Mouse (Mus musculus): ENCODE data around the gene Tmod4.
"Not testable (repeated sequence)": the region's sequence is repeated elsewhere in the genome, so short reads cannot be mapped to it uniquely, and the experiment has no call there.

Gene Tmod4

DNA sequence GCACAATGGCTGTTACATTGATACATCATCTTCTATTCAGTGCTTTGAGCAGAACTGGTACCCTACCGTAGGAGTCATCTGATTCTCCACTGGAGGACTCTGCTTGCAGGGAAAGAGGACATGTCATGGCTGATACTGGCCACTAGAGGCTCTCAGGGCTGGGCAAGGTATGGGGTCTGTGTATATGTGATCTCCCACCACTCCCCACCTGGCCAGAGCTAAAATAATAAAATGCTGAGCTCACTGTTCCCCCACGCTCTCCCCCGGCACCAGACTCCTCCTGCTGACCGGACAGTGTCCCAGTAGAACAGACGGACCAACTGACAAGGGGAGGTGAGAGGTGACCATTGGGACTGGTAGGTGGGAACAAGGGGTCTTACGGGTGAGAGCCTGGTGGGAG, at the start of gene Tmod4:
TSS of gene Tmod4 (plus strand) at position 231 of the 400 bp plus-strand sequence.
- in situ Hi-C loops (cut with MboI; ENCODE audit: low sequenced_read_pairs), result no loop called here

- in situ Hi-C loops (cut with MboI; ENCODE audit: low sequenced_read_pairs), result no loop called here
These were observed 36.2 kb upstream of the Tmod4 start for GRCm38 (mm10) chr3:95088071-95088470.

DNA sequence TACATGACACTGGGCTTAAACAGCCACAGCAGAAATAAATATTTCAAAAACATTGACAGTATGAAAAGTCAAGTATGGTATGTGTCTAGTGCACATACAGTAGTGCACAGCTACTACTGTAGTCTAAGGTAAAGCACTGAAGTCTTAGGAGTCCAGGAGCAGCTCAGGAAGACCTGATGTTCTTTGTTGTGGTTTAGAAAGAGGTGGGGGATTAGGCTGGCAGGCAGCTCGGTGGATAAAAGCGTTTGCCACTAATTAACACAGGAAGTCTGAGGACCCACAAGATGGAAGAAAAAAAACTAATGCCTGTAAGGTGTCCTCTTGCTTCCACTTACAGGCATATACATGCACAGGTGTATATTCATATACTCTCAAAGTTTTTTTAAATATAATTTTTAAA, 23.4 kb upstream of the Tmod4 start:
- in situ Hi-C loops (cut with MboI; ENCODE audit: low sequenced_read_pairs), result no loop called here

DNA sequence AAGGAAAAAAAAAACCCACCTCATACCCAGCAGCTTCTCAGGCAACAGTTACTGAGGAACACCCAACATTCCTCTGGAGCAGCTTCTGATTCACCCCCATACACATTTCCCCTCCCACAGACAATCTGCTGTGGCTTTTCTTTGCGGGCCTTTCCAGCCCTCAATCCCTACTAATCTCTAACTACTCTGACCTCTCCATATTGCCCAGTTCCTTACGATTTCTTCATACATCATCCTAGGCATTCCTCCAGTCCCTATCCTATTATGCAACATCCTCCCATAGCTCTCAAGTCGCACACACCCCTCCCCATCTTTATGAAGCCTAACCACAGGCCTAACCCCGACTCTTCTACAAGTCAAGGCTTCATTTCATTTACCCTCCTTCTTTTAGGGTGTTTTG, 19.2 kb upstream of the Tmod4 start:
- in situ Hi-C loops (cut with MboI; ENCODE audit: low sequenced_read_pairs), result no loop called here

DNA sequence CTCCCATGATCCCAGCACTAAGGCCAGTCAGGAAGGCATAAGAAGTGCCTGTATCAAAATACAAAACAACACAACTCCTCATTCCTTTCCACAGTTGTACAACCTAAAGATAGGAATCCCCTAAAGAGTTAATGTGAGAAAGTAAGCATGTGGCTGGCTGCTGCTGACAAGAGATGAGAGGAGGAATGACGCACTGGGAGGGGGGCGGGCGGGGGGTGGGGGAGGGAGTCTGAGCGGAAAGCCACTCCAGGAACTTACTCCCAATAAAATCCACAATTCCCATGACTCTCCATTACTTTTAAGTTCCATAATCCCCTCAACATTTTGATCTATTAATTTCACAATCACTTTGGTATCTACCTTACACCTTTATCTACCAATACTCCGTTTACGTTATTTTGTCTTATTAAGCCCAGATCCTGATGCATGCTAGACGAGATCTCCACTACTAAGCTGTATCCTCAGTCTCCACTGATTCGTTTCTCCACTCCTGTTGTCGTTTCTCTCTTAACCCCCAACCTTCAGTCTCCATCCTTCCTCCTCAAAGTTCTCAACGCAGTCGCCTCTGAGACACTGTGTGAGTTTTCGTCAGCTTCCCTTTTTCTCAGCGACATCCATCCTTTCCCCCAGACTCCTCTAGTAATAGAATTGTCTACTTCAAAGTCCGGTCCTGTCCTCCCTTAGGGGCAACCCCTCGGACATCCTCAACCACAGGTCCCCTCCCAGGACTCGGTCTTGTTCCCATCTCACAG, 18.5 kb upstream of the Tmod4 start:
- in situ Hi-C loops (cut with MboI; ENCODE audit: low sequenced_read_pairs), result no loop called here

- in situ Hi-C loops (cut with MboI; ENCODE audit: low sequenced_read_pairs), result no loop called here
These were observed 17.7 kb upstream of the Tmod4 start, which contains the start of gene Pip5k1a for GRCm38 (mm10) chr3:95106338-95107117. Gene Pip5k1a, minus strand, starts transcription at chr3:95106930.

DNA sequence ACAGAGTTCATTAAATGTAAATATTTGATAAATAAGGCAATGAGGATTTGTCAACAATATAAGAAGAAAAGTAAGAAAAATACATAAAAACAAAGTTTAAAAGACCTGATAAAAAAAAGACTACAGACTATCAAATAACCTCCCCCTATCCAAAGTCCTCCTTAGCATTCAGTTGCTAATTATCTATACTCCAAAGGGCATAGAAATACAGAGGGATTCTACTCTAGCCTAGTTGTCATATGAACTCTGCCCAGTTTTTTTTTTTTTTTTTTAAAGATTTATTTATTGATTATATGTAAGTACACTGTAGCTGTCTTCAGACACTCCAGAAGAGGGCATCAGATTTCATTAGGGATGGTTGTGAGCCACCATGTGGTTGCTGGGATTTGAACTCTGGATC, 17.0 kb upstream of the Tmod4 start:
- in situ Hi-C loops (cut with MboI; ENCODE audit: low sequenced_read_pairs), result not testable (repeated sequence)

- in situ Hi-C loops (cut with MboI; ENCODE audit: low sequenced_read_pairs), result no loop called here
These were observed 16.4 kb upstream of the Tmod4 start for GRCm38 (mm10) chr3:95107898-95108297.

DNA sequence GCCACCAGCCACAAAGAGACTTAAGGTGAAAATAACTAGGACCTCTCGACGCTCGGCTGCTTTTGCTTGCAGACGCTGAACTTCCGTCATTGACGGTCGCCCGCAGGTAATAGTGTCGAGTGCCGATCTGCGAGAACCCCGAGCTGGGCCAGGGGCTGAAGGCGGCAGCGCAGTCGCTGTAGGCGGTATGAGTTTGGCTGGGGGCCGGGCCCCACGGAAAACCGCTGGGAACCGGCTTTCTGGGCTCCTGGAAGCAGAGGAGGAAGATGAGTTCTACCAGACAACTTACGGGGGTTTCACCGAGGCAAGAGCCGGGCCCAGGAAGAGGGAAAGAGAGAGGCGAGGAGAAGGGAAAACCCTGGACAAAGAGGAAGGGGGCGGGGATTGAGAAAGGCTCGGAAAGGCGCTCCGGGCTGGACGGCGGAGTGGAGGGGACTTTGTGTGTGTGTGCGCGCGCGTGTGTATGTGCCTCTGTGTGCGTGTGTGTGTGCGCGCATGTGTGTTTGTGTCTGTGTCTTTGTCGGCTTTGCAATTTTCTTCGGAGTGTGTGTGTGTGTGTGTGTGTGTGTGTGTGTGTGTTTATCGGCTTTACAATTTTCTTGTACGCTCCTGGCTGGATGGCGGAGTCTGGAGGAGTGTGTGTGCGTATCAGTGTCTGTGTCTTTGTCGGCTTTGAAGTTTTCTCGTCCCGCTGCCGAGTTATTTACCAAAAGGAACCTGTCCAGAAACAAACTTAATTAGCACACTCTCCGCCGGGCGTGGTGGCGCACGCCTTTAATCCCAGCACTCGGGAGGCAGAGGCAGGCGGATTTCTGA, 13.2 kb upstream of the Tmod4 start, which contains the start of gene Vps72:
TSS of gene Vps72 (plus strand) at position 112 of the 816 bp plus-strand sequence.
- in situ Hi-C loops (cut with MboI; ENCODE audit: low sequenced_read_pairs), result no loop called here

DNA sequence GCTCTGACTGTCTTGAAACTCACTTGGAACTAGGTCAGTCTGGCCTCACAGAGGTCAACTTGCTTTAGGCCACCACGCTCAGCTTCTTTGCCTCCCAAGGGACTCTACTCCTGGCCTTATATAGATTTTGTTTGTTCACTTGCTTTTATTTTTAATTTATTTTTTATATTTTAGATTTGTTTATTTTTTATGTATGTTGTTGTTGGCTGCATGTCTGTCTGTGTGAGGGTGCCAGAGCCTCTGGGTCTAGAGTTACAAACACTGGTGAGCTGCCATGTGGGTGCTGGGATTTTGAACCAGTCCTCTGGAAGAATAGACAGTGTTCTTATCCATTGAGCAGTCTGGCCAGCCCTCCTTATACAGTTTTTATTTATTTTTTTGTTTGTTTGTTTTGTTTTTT, 11.5 kb upstream of the Tmod4 start:
- in situ Hi-C loops (cut with MboI; ENCODE audit: low sequenced_read_pairs), result no loop called here

DNA sequence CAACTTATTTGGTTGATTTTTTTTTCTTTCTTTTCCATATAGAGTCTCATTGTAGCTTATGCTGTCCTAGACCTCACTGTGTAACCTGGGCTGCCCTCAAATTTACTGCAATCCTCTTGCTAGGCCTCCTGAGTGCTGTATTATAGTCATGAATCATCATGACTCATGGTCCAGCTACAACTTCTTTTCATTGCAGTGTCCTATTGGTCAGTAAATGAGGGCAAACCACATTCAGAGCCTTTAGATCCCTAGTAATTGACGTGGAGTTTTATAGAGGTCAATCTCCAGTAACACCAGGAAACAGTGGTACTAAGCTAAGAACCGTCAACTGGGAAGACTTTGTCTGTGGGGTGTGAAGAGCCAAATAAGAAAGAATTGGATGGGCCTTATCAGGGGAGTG, 6.5 kb upstream of the Tmod4 start:
- in situ Hi-C loops (cut with MboI; ENCODE audit: low sequenced_read_pairs), result no loop called here

DNA sequence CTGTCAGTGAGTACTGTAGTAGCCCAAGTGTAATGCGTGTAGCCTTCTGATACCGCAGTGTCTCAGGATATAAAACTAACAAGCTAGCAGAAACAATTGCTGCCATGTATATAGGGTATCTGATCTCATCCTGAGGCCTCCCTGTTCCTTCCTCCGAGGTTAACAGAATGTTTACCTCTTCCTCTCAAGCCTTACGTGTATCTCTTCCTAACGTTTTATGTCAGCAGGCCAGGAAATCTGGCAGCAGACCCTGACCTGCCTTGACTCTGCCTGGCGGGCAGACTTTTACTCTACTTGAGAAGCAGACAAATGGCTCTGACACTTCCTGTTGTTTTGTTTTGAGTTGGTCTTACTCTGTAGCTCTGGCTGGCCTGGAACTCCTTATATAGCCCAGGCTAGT, 2.7 kb upstream of the Tmod4 start:
- in situ Hi-C loops (cut with MboI; ENCODE audit: low sequenced_read_pairs), result no loop called here

DNA sequence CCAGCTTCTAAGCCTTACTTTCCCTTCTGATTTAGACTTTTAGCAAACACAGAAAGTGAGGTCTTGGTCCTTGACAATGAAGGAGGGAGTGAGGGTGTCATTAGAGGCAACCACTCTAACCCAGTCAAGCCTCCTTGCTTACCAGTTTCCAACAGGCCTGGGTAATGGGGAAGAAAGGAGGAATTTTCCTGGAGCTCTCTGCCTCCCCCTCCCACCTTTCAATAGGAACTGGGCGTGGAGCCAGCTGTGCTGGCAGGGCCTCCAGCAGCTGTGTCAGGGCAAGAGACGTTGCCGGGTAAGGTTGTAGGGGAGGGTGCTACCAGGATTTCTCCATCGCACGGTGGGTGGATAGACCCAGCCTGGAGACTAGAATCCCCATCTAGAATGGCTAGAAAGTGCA, 696 bp downstream of the Tmod4 start:
- in situ Hi-C loops (cut with MboI; ENCODE audit: low sequenced_read_pairs), result no loop called here

- in situ Hi-C loops (cut with MboI; ENCODE audit: low sequenced_read_pairs), result no loop called here
These were observed 5.0 kb downstream of the Tmod4 start for GRCm38 (mm10) chr3:95129226-95129651.

DNA sequence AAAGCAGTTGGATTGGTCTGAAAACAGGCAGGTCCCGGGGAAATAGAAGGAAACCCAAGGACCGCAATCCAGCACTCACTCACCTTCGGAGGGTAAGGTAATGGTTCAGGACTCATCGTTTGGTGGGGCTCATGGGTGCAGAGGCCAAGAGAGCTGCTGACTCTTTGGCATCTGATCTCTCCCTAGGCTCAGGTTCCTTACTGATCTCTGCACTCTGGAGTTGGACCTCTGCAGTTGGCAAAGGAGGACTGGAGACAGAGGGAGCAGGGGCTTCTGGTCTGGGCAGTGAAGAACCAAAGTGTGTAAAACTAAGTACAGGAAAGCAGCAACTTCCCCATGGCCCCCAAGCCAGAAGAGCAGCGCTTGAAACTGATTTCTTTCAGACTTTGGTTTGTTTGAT, 5.8 kb downstream of the Tmod4 start:
- in situ Hi-C loops (cut with MboI; ENCODE audit: low sequenced_read_pairs), result no loop called here

DNA sequence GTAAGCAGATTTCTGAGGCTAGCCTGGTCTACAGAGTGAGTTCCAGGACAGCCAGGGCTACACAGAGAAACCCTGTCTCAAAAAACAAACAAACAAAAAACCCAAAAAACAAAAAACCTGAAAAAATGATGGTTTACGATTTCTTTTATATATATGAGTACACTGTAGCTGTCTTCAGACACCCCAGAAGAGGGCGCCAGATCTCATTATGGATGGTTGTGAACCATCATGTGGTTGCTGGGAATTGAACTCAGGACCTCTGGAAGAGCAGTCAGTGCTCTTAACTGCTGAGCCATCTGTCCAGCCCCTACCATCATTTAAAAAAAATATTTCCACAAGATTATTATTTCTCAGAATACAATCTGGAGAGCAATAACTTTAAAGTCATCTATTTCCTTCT, 8.1 kb downstream of the Tmod4 start:
- in situ Hi-C loops (cut with MboI; ENCODE audit: low sequenced_read_pairs), result not testable (repeated sequence)

DNA sequence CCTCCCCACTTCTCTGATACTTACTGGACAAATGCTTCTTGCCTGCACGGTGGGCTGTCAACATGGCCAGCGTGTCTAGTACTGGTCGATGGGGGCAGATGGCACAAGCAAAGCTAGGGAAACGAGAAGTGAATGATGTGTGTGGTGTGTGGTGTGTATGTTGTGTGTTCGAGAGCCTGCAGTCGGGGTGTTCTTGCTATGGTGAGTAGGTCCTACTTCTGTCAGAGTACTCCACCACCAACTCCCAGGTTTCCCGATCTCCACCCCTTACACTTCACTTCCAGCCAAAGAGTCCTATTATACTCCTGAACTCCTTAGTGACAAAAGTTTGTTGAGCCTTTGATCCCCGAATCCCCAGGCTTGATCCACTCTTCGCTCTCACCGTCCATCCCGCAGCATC, 8.9 kb downstream of the Tmod4 start:
- in situ Hi-C loops (cut with MboI; ENCODE audit: low sequenced_read_pairs), result no loop called here

DNA sequence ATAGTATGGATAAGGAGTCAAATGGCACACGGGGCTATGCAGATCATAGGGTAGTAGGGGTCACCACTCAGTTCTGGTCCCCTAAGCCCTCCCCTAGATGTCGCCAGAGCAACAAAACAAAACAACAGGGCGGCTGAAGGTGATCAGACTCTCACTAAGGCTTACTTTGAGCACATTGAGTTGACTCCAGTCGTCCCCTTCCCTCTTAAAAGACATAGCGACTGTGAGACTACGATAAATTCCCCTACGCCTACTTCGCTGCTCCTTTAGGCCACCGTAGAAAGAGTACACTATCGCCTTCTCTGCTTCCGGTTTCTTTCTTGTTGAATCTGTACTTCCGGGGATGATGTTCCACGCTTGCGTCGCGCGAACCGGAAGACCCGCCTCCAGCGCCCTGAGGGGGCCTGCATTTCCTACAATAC, 9.4 kb downstream of the Tmod4 start, which contains the start of the genes Scnm1 and Lysmd1:
TSS of gene Scnm1 (minus strand) at position 332 of the 422 bp plus-strand sequence.
TSS of gene Lysmd1 (plus strand) at position 409 of the 422 bp plus-strand sequence.
- in situ Hi-C loops (cut with MboI; ENCODE audit: low sequenced_read_pairs), result no loop called here

DNA sequence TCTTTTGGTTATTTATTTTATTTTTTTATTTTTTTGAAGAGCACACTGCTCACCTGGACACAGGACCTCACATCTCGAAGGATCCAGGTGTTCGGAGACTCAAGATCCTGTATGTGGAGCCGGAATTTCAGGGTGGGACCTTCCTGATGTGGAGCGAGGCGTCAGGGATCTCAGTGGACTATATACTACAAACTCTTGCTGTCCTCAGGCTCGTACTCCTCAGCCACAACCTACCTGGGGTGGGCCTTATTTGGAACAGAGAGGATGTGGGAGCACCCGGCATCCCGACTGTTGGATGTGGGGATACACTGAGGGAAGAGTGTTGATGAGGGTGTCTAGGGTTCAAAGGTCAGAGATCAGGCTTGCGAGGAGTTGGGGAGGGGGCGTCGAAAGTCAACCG, 9.9 kb downstream of the Tmod4 start:
- in situ Hi-C loops (cut with MboI; ENCODE audit: low sequenced_read_pairs), result not testable (repeated sequence)

DNA sequence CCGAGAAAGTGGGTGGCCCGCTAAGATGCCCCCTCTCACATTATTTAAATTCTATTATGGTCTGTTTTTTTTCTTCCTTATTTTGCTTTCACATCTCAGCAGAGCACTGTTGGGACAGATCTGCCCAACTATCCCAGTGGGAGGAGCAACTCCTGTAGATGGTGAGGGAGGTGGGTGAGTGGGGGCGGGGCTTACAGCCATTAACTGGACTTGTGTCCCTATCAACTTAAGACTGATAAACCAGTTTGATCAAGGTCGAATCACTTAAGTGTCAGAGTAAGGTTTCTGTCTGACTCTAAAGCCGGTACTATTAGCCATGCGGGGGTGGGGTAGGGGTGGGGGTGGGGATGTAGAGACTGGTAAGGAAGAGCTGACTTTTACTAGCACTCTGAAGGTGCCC, 10.7 kb downstream of the Tmod4 start:
- in situ Hi-C loops (cut with MboI; ENCODE audit: low sequenced_read_pairs), result no loop called here

DNA sequence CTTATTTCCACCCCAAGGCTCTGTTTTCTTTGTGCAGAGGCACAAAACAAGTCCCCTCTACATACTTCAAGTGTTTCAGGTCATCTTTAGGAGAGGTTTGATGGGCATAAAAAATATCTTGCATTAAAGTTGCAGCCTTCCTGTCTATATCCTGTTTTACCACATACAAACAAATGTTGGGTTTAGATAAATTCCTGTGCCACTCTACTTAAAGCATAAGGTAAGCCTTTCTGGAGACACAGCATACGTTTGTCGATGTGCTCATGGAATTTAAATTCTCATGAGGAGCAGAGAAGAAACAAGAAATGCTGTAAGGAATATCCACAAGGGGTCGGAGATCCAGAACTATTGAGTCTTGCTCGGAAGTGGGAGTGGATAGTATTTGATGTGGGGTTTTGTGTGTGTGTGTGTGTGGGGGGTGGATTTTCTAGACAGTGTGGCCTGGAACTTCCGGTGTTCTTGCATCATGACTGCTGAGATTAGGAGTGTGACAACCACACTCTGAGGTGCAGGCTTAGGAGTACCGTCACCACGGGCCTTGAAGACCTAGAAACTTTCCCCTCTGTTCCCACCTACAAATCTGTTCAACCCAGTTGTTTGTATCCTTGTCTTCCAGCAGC, 11.3 kb downstream of the Tmod4 start:
- in situ Hi-C loops (cut with MboI; ENCODE audit: low sequenced_read_pairs), result no loop called here

Measured in CH12F3 (cell line).